ENCODE assay signal across 10 mouse cellular contexts in the genomic region with DNA sequence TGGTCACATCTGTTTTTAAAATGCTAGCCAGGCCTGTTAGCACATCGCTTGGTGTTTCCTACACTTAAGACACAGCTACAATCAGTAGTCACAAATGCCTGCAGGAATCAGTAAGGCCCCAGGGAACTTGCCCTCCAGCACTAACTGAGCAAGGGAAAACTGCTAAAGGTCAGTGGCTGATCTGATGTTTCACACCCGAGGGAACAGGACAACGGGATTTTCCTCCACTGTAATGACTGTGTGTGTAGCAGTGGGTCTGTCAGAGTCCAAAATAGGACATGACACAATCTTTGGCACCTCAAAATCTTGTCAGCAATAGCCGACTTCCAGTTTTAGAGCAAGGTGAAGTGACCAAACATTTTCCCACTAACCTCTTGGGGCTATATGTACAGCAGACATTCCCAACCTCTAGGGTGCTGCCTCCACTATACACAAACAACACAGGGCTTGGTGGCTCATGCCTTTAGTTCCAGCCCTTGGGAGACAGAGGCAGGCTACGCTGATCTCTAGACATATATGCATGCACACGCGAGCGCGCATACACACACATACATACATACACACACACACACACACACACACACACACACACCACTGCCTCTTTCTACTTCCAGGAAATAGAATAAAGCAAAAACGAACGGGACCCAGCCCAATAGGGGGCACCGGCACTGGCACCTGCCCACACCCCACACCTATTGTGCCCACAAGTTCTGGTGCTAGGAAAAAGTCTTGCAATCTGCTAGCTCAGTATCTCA. TPM values are rescaled to one million over a fixed set of nuclear protein-coding genes. Genes with fewer than 3 reads are reported as not detected.
A peak's percentile ranks its signal among the peaks of the same experiment; 100 is the strongest.
DNase-seq lines count a peak whose midpoint lies in the region; ATAC-seq and TF ChIP-seq lines count a peak whose summit lies in the region.
"Had no signal": no experiment of that assay in that cellular context is flagged by ENCODE, and none has a peak within 500 bp of the region (broad histone marks: within the 10 kb centered on the region; RNA-seq: fewer than 3 reads in every experiment).

No protein-coding gene starts in this region.

- dilution Hi-C loops in CH12.LX (cut with MboI; ENCODE audit: extremely low pct_ligation_motif_present, extremely low pct_unique_long_range_greater_than_20kb, low sequenced_read_pairs), result no loop called here

- peaks cover 49% of the 10 kb centered on the region for H3K79me2 ChIP-seq in CH12.LX (replicated peaks; ENCODE audit: control insufficient read depth, extremely low read depth, insufficient read depth, poor library complexity, severe bottlenecking)

- no peak for TF ChIP-seq CTCF in CH12.LX (conservative IDR thresholded peaks at IDR 0.05 in 1 of 2, IDR thresholded peaks at IDR 0.05 in 1 of 2; ENCODE audit: low read depth in 2 of 2, low read length in 2 of 2)

- no peak for TF ChIP-seq EP300 in CH12.LX (IDR thresholded peaks at IDR 0.05; ENCODE audit: low read length)

- in situ Hi-C loops in CH12.LX (cut with MboI; ENCODE audit: low pct_ligation_motif_present, low pct_unique_long_range_greater_than_20kb, low sequenced_read_pairs), result loop anchor here (25.0 kb wide), 1 partner anchor 597 kb away; no protein-coding TSS in a partner anchor

- no peak for DNase-seq in kidney, adult 8-10 months
- DNase-seq in CH12.LX (ENCODE audit: extremely low read depth), result no peak
- peak; percentile 60 for DNase-seq in brain, adult 2 months (ENCODE audit: low read depth, low spot score)
- no peak for DNase-seq in limb, embryonic 14.5 days (ENCODE audit: low spot score)
- DNase-seq in ovary, postnatal 14 days (ENCODE audit: low spot score), result no peak
- no peak for DNase-seq in c-Kit-positive CD71-positive TER-119-positive erythroid progenitor cells, embryonic 14.5 days (ENCODE audit: low spot score)
- DNase-seq: embryo, embryonic 11 days; lung, adult 2 months had no signal

- H3K9ac ChIP-seq in kidney, embryonic 16.5 days (replicated peaks; ENCODE audit: low read length), result no peak overlapping the region
- H3K9ac ChIP-seq in CH12.LX (ENCODE audit: insufficient read depth, low read depth), result peak overlapping the region; percentile 23; the same call in 1 of the 2 replicates
- no peak overlapping the region for H3K9ac ChIP-seq in limb, embryonic 14.5 days (ENCODE audit: low read depth, low read length, severe bottlenecking)
- H3K9ac ChIP-seq: forebrain, embryonic 15.5 days had no signal

- 76% methylated on average over 12 of the region's 12 CpGs for WGBS in kidney, embryonic 16.5 days
- 82% methylated on average over 12 of the region's 12 CpGs for WGBS in limb, embryonic 14.5 days

- TF ChIP-seq POLR2A in CH12.LX (IDR thresholded peaks at IDR 0.05; ENCODE audit: low read depth, low read length), result no peak
- TF ChIP-seq POLR2A in limb, embryonic 14.5 days (IDR thresholded peaks at IDR 0.05; ENCODE audit: borderline replicate concordance, extremely low read depth, insufficient read depth, insufficient read length), result no peak

- no peaks in the 10 kb centered on the region for H3K9me3 ChIP-seq in kidney, embryonic 16.5 days (ENCODE audit: low read length)
- H3K9me3 ChIP-seq in CH12.LX (replicated peaks; ENCODE audit: low read length), result no peaks in the 10 kb centered on the region
- H3K9me3 ChIP-seq in limb, embryonic 14.5 days (ENCODE audit: control insufficient read depth, low read length), result no peaks in the 10 kb centered on the region
- H3K9me3 ChIP-seq: forebrain, embryonic 15.5 days had no signal

- H3K36me3 ChIP-seq in kidney, embryonic 16.5 days (ENCODE audit: insufficient read depth, low read length), result peaks cover 6% of the 10 kb centered on the region; the same call in 1 of the 2 replicates
- H3K36me3 ChIP-seq in CH12.LX (replicated peaks in 1 of 2; ENCODE audit: control insufficient read depth in 1 of 2, insufficient read depth in 1 of 2, low read length in 1 of 2), result peaks cover 4 to 49% of the 10 kb centered on the region in 2 experiments
- H3K36me3 ChIP-seq in limb, embryonic 14.5 days (ENCODE audit: control insufficient read depth, insufficient read depth, low read length), result peaks cover 41% of the 10 kb centered on the region
- H3K36me3 ChIP-seq: forebrain, embryonic 15.5 days had no signal

- no peak overlapping the region for H3K4me2 ChIP-seq in kidney, embryonic 16.5 days (replicated peaks; ENCODE audit: low read depth, low read length)
- peak overlapping the region; percentile 47; the same call in 1 of the 2 replicates for H3K4me2 ChIP-seq in CH12.LX (ENCODE audit: insufficient read depth, low read depth, poor library complexity, severe bottlenecking)
- no peak overlapping the region for H3K4me2 ChIP-seq in limb, embryonic 14.5 days (replicated peaks; ENCODE audit: low read depth, low read length, severe bottlenecking)
- H3K4me2 ChIP-seq: forebrain, embryonic 15.5 days had no signal

- TF ChIP-seq RAD21 in CH12.LX (IDR thresholded peaks at IDR 0.05; ENCODE audit: low read depth, low read length), result no peak

- H3K4me3 ChIP-seq in kidney, embryonic 16.5 days (ENCODE audit: low read length), result no peak overlapping the region
- H3K4me3 ChIP-seq in CH12.LX (replicated peaks in 1 of 3; ENCODE audit: low read depth in 2 of 3, low read length in 2 of 3, poor library complexity in 1 of 3), result no peak overlapping the region
- H3K4me3 ChIP-seq in limb, embryonic 14.5 days (replicated peaks; ENCODE audit: low read length), result no peak overlapping the region
- H3K4me3 ChIP-seq: forebrain, embryonic 15.5 days had no signal

- H3K4me1 ChIP-seq in kidney, embryonic 16.5 days (ENCODE audit: insufficient read depth, low read length), result peaks cover 59% of the 10 kb centered on the region
- H3K4me1 ChIP-seq in CH12.LX (ENCODE audit: control insufficient read depth in 1 of 2, insufficient read depth in 2 of 2), result peaks cover 51 to 81% of the 10 kb centered on the region in 2 experiments
- H3K4me1 ChIP-seq in limb, embryonic 14.5 days (ENCODE audit: control insufficient read depth, insufficient read depth, low read length), result peaks cover 48% of the 10 kb centered on the region

- H3K27ac ChIP-seq in kidney, embryonic 16.5 days (ENCODE audit: low read length), result peak overlapping the region; percentile 27; the same call in 1 of the 2 replicates
- H3K27ac ChIP-seq in CH12.LX (ENCODE audit: insufficient read depth, low read depth), result peak overlapping the region; percentile 62
- H3K27ac ChIP-seq in limb, embryonic 14.5 days (replicated peaks; ENCODE audit: low read depth, low read length), result peak overlapping the region; percentile 38; the same call in 1 of the 2 replicates
- H3K27ac ChIP-seq: forebrain, embryonic 15.5 days had no signal

- ATAC-seq in kidney, embryonic 16.5 days (ENCODE audit: low FRiP score, low TSS enrichment), result no peak; the same call in 1 of the 2 replicates
- no peak for ATAC-seq in limb, embryonic 14.5 days (ENCODE audit: low FRiP score, low read depth)
- ATAC-seq: forebrain, embryonic 15.5 days had no signal

- no peaks in the 10 kb centered on the region for H3K27me3 ChIP-seq in kidney, embryonic 16.5 days (ENCODE audit: insufficient read depth, low read length)
- no peaks in the 10 kb centered on the region for H3K27me3 ChIP-seq in CH12.LX (replicated peaks)
- H3K27me3 ChIP-seq in limb, embryonic 14.5 days (ENCODE audit: control insufficient read depth, insufficient read depth, low read length), result no peaks in the 10 kb centered on the region
- H3K27me3 ChIP-seq: forebrain, embryonic 15.5 days had no signal

TF ChIP-seq in CH12.LX, 34 proteins besides CTCF, POLR2A, EP300 and RAD21:
- TF ChIP-seq MEF2A (IDR thresholded peaks at IDR 0.05; ENCODE audit: borderline replicate concordance, low read depth, low read length) (peak; percentile 87), SMC3 (IDR thresholded peaks at IDR 0.05; ENCODE audit: low read depth, low read length) (no peak)

RNA-seq across cellular contexts. Expression of gene Igf2r, which starts 10.6 kb away (rescaled TPM):
- 32.1 and 33.6 TPM in 2 replicates for polyA plus RNA-seq in kidney, embryonic 16.5 days (2015; fragmentation: Nextera tagmentation; extraction: Ambion mirVana)
- total RNA-seq in CH12.LX (2012; rRNA removed) (57.5 and 61.8 TPM in 2 replicates), CH12.LX (2014; rRNA removed) (25.6 and 27.8 TPM in 2 replicates)
- polyA plus RNA-seq in CH12.LX (2012; ENCODE audit: insufficient read length, low read depth), result 32.3 and 34.6 TPM in 2 replicates
- 97.3 and 99.6 TPM in 2 replicates for polyA plus RNA-seq in limb, embryonic 14.5 days (2012; rRNA removed)
- 60.6 and 62.4 TPM in 2 replicates for polyA plus RNA-seq in limb, embryonic 14.5 days (2014; fragmentation: Nextera tagmentation; extraction: Ambion mirVana)
